Mouse (Mus musculus): ENCODE data around the gene Hs3st5. TPM values are rescaled to one million over a fixed set of nuclear protein-coding genes. Genes with fewer than 3 reads are reported as not detected.
"Not testable (repeated sequence)": the region's sequence is repeated elsewhere in the genome, so short reads cannot be mapped to it uniquely, and the experiment has no call there.

The Hs3st5 gene
- polyA plus RNA-seq, 1 experiment from 2014 or later = 0.08 TPM

- DNase-seq (no peak), ATAC-seq (ENCODE audit: insufficient read depth) (no peak)
- Histone ChIP-seq H3K4me3 (ENCODE audit: low read depth, low read length) (no peak overlapping the region), H3K27me3 (ENCODE audit: insufficient read depth, low read length) (no peaks in the 10 kb centered on the region), H3K4me1 (ENCODE audit: insufficient read depth) (no peaks in the 10 kb centered on the region), H3K9ac (no peak overlapping the region), H3K4me2 (no peak overlapping the region), H3K36me3 (ENCODE audit: insufficient read depth) (no peaks in the 10 kb centered on the region), H3K9me3 (ENCODE audit: low read depth, low read length) (no peaks in the 10 kb centered on the region), H3K27ac (ENCODE audit: low read depth) (no peak overlapping the region)
- TF ChIP-seq CTCF (IDR thresholded peaks at IDR 0.05; ENCODE audit: low read depth) = no peak
- 87% methylated on average over 6 of the region's 6 CpGs for WGBS
These were observed 51.1 kb downstream of the Hs3st5 start for GRCm38 (mm10) chr10:36557673-36558072.

- ATAC-seq (ENCODE audit: insufficient read depth) (no peak), DNase-seq (no peak)
- Histone ChIP-seq H3K27ac (ENCODE audit: low read depth) (no peak overlapping the region), H3K9ac (no peak overlapping the region), H3K9me3 (ENCODE audit: low read depth, low read length) (no peaks in the 10 kb centered on the region), H3K4me3 (ENCODE audit: low read depth, low read length) (no peak overlapping the region), H3K36me3 (ENCODE audit: insufficient read depth) (no peaks in the 10 kb centered on the region), H3K4me1 (ENCODE audit: insufficient read depth) (no peaks in the 10 kb centered on the region), H3K27me3 (ENCODE audit: insufficient read depth, low read length) (no peaks in the 10 kb centered on the region), H3K4me2 (no peak overlapping the region)
- TF ChIP-seq CTCF (IDR thresholded peaks at IDR 0.05; ENCODE audit: low read depth) = no peak
- 83% methylated on average over 5 of the region's 5 CpGs for WGBS
These were observed 52.1 kb downstream of the Hs3st5 start for GRCm38 (mm10) chr10:36558736-36559135.

GRCm38 (mm10) chr10:36567258-36567657 lies 60.6 kb downstream of the Hs3st5 start:
- no peaks in the 10 kb centered on the region for H3K9me3 ChIP-seq (ENCODE audit: low read depth, low read length)
- WGBS = 51% methylated on average over 2 of the region's 2 CpGs
- no peak overlapping the region for H3K9ac ChIP-seq
- no peaks in the 10 kb centered on the region for H3K27me3 ChIP-seq (ENCODE audit: insufficient read depth, low read length)
- no peaks in the 10 kb centered on the region for H3K4me1 ChIP-seq (ENCODE audit: insufficient read depth)
- H3K4me3 ChIP-seq (ENCODE audit: low read depth, low read length) = no peak overlapping the region
- DNase-seq (no peak), ATAC-seq (ENCODE audit: insufficient read depth) (no peak)
- no peak overlapping the region for H3K27ac ChIP-seq (ENCODE audit: low read depth)
- no peak overlapping the region for H3K4me2 ChIP-seq
- H3K36me3 ChIP-seq (ENCODE audit: insufficient read depth) = no peaks in the 10 kb centered on the region
- TF ChIP-seq CTCF (IDR thresholded peaks at IDR 0.05; ENCODE audit: low read depth) = no peak

- WGBS = 60% methylated on average over 3 of the region's 3 CpGs
- ATAC-seq (ENCODE audit: insufficient read depth) = no peak
- H3K27me3 ChIP-seq (ENCODE audit: insufficient read depth, low read length) = no peaks in the 10 kb centered on the region
- no peaks in the 10 kb centered on the region for H3K36me3 ChIP-seq (ENCODE audit: insufficient read depth)
- no peak overlapping the region for H3K27ac ChIP-seq (ENCODE audit: low read depth)
- H3K4me3 ChIP-seq (ENCODE audit: low read depth, low read length) = no peak overlapping the region
- TF ChIP-seq CTCF (IDR thresholded peaks at IDR 0.05; ENCODE audit: low read depth) = no peak
- no peaks in the 10 kb centered on the region for H3K4me1 ChIP-seq (ENCODE audit: insufficient read depth)
- no peak for DNase-seq
- no peaks in the 10 kb centered on the region for H3K9me3 ChIP-seq (ENCODE audit: low read depth, low read length)
- H3K4me2 ChIP-seq = no peak overlapping the region
- H3K9ac ChIP-seq = no peak overlapping the region
These were observed 65.9 kb downstream of the Hs3st5 start for GRCm38 (mm10) chr10:36572540-36572939.

- 65% methylated on average over 4 of the region's 4 CpGs for WGBS
- Histone ChIP-seq H3K36me3 (ENCODE audit: insufficient read depth) (no peaks in the 10 kb centered on the region), H3K9me3 (ENCODE audit: low read depth, low read length) (no peaks in the 10 kb centered on the region), H3K4me1 (ENCODE audit: insufficient read depth) (no peaks in the 10 kb centered on the region), H3K27ac (ENCODE audit: low read depth) (no peak overlapping the region), H3K9ac (no peak overlapping the region), H3K4me3 (ENCODE audit: low read depth, low read length) (no peak overlapping the region), H3K27me3 (ENCODE audit: insufficient read depth, low read length) (no peaks in the 10 kb centered on the region), H3K4me2 (no peak overlapping the region)
- no peak for ATAC-seq (ENCODE audit: insufficient read depth)
- no peak for DNase-seq
- no peak for TF ChIP-seq CTCF (IDR thresholded peaks at IDR 0.05; ENCODE audit: low read depth)
These were observed 71.9 kb downstream of the Hs3st5 start for GRCm38 (mm10) chr10:36578375-36579145.

GRCm38 (mm10) chr10:36610400-36610799 lies 103.8 kb downstream of the Hs3st5 start:
- no peak for ATAC-seq (ENCODE audit: insufficient read depth)
- 59% methylated on average over 1 of the region's 1 CpGs for WGBS

GRCm38 (mm10) chr10:36611415-36611814 lies 104.8 kb downstream of the Hs3st5 start:
- not testable (repeated sequence) for H3K4me3 ChIP-seq (ENCODE audit: low read depth, low read length); DNase-seq; ATAC-seq (ENCODE audit: insufficient read depth); H3K36me3 ChIP-seq (ENCODE audit: insufficient read depth); H3K27ac ChIP-seq (ENCODE audit: low read depth); H3K4me1 ChIP-seq (ENCODE audit: insufficient read depth); H3K9ac ChIP-seq; H3K4me2 ChIP-seq; H3K27me3 ChIP-seq (ENCODE audit: insufficient read depth, low read length); H3K9me3 ChIP-seq (ENCODE audit: low read depth, low read length)
- WGBS = 35% methylated on average over 1 of the region's 1 CpGs

More at GRCm38 (mm10) chr10:36610400-36610799, 103.8 kb downstream of the Hs3st5 start:
- Histone ChIP-seq H3K4me1 (ENCODE audit: insufficient read depth) (no peaks in the 10 kb centered on the region), H3K27me3 (ENCODE audit: insufficient read depth, low read length) (no peaks in the 10 kb centered on the region), H3K4me2 (no peak overlapping the region), H3K9ac (no peak overlapping the region), H3K36me3 (ENCODE audit: insufficient read depth) (no peaks in the 10 kb centered on the region), H3K4me3 (ENCODE audit: low read depth, low read length) (no peak overlapping the region), H3K27ac (ENCODE audit: low read depth) (no peak overlapping the region), H3K9me3 (ENCODE audit: low read depth, low read length) (no peaks in the 10 kb centered on the region)
- peak; percentile 27 for DNase-seq
- TF ChIP-seq CTCF (IDR thresholded peaks at IDR 0.05; ENCODE audit: low read depth) = no peak
